Mouse (Mus musculus): ENCODE results near the gene Adh7. TPM values are rescaled to one million over a fixed set of nuclear protein-coding genes. Genes with fewer than 3 reads are reported as not detected.

Adh7 gene
- polyA plus RNA-seq, 1 experiment from 2014 or later, result not detected

DNA sequence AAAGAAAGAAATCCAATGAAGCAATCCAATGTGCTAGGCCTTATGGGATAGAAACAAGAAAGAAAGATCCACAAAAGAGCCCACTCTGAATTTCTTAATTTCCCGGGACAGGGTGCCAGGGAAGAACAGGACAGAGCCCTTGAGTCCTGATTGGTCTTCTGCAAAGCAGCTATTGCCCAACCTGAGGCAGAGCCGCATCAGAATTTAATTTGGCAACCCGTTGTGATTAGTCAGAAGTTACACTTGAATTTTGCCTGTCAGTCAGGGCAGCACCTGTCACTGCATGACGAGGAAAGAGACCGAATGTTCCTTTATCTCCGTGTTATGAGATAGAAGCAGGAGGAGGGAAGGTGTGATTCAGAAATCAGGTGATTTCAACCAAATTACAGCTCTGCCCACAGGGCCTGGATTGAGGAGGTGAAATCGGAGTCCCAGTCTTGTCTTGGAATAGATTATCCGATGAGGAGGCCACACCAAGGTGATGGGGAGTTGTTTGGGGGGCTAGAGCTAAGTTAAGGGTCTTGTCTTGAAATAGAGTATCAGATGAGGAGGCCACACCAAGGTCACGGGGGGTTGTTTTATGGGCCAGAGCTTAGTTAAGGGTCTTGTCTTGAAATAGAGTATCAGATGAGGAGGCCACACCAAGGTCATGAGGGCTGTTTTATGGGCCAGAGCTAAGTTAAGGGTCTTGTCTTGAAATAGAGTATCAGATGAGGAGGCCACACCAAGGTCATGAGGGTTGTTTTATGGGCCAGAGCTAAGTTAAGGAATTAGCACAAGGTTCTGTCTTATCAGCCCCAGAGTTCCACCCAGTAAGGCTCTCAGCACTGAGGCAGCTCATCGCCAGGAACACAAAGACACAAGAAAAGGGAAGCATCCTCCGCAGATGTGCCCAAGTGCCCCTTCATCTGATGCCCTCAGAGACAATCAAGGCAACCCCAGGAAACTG, 43.4 kb downstream of the Adh7 start, which contains the start of gene Adh1:
Gene Adh1, plus strand, starts transcription at position 271 of the 949 bp plus-strand sequence.
- no peak for DNase-seq (ENCODE audit: low spot score)
- 88% methylated on average over 11 of the region's 11 CpGs for WGBS
- H3K4me2 ChIP-seq (ENCODE audit: low read depth, low read length), result no peak within 1 kb of the TSS

GRCm38 (mm10) chr3:138262568-138262967, 45.0 kb downstream of the Adh7 start:
- Histone ChIP-seq H3K27ac (replicated peaks; ENCODE audit: low read depth, low read length) (no peak overlapping the region), H3K27me3 (ENCODE audit: control insufficient read depth, insufficient read depth, low read length) (no peaks in the 10 kb centered on the region), H3K36me3 (replicated peaks; ENCODE audit: control insufficient read depth, insufficient read depth, low read depth, low read length) (no peaks in the 10 kb centered on the region), H3K9me3 (replicated peaks; ENCODE audit: control insufficient read depth, low read length) (no peaks in the 10 kb centered on the region), H3K9ac (replicated peaks; ENCODE audit: low read length) (no peak overlapping the region), H3K4me3 (ENCODE audit: low read depth, low read length) (no peak overlapping the region), H3K4me2 (ENCODE audit: low read depth, low read length) (no peak overlapping the region), H3K4me1 (ENCODE audit: control insufficient read depth, insufficient read depth, low read length) (no peaks in the 10 kb centered on the region)
- ATAC-seq (replicated peaks; ENCODE audit: insufficient number of reproducible peaks, low FRiP score, low TSS enrichment, low read depth) (no peak), DNase-seq (ENCODE audit: low spot score) (no peak)
- whole genome bisulfite sequencing, result 74% methylated on average over 4 of the region's 4 CpGs

More for the DNA sequence above, 43.4 kb downstream of the Adh7 start, which contains the start of gene Adh1:
- no peaks in the 10 kb centered on the region for H3K4me1 ChIP-seq (ENCODE audit: control insufficient read depth, insufficient read depth, low read length)
- no peaks in the 10 kb centered on the region for H3K9me3 ChIP-seq (replicated peaks; ENCODE audit: control insufficient read depth, low read length)
- ATAC-seq (replicated peaks; ENCODE audit: insufficient number of reproducible peaks, low FRiP score, low TSS enrichment, low read depth), result no peak
- H3K36me3 ChIP-seq (replicated peaks; ENCODE audit: control insufficient read depth, insufficient read depth, low read depth, low read length), result no peaks in the 10 kb centered on the region
- H3K27ac ChIP-seq (replicated peaks; ENCODE audit: low read depth, low read length), result no peak within 1 kb of the TSS
- no peak within 1 kb of the TSS for H3K4me3 ChIP-seq (ENCODE audit: low read depth, low read length)
- no peaks in the 10 kb centered on the region for H3K27me3 ChIP-seq (ENCODE audit: control insufficient read depth, insufficient read depth, low read length)
- no peak within 1 kb of the TSS for H3K9ac ChIP-seq (replicated peaks; ENCODE audit: low read length)

- Histone ChIP-seq H3K4me2 (ENCODE audit: low read depth, low read length) (no peak overlapping the region), H3K4me3 (ENCODE audit: low read depth, low read length) (no peak overlapping the region), H3K27me3 (ENCODE audit: control insufficient read depth, insufficient read depth, low read length) (no peaks in the 10 kb centered on the region), H3K9ac (replicated peaks; ENCODE audit: low read length) (no peak overlapping the region), H3K4me1 (ENCODE audit: control insufficient read depth, insufficient read depth, low read length) (no peaks in the 10 kb centered on the region), H3K27ac (replicated peaks; ENCODE audit: low read depth, low read length) (no peak overlapping the region), H3K9me3 (replicated peaks; ENCODE audit: control insufficient read depth, low read length) (no peaks in the 10 kb centered on the region), H3K36me3 (replicated peaks; ENCODE audit: control insufficient read depth, insufficient read depth, low read depth, low read length) (no peaks in the 10 kb centered on the region)
- ATAC-seq (replicated peaks; ENCODE audit: insufficient number of reproducible peaks, low FRiP score, low TSS enrichment, low read depth) (no peak), DNase-seq (ENCODE audit: low spot score) (no peak)
- 73% methylated on average over 5 of the region's 5 CpGs for WGBS
Observed at GRCm38 (mm10) chr3:138263154-138263930, 45.8 kb downstream of the Adh7 start.

DNA sequence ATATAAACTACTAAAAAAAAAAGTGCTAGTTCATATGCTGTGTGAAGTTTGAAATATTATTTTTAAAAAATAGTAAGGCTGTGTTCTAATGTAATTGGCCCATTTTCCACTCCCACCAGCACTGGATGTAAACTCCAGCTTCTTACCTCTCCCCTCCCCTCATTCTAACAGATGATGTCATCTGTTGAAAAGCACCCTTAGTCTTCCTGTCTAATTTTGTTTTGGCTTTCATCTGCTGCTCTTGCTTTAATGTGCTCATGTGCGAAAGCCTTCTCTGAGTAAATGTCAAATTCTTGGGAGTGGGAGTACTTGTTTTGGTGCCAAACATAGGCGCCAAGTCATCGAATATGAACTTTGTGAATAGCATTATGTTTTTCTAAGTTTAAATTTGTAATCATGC, 47.1 kb downstream of the Adh7 start:
- Histone ChIP-seq H3K27me3 (ENCODE audit: control insufficient read depth, insufficient read depth, low read length) (no peaks in the 10 kb centered on the region), H3K9ac (replicated peaks; ENCODE audit: low read length) (no peak overlapping the region), H3K36me3 (replicated peaks; ENCODE audit: control insufficient read depth, insufficient read depth, low read depth, low read length) (no peaks in the 10 kb centered on the region), H3K9me3 (replicated peaks; ENCODE audit: control insufficient read depth, low read length) (no peaks in the 10 kb centered on the region), H3K27ac (replicated peaks; ENCODE audit: low read depth, low read length) (no peak overlapping the region), H3K4me3 (ENCODE audit: low read depth, low read length) (no peak overlapping the region), H3K4me1 (ENCODE audit: control insufficient read depth, insufficient read depth, low read length) (no peaks in the 10 kb centered on the region), H3K4me2 (ENCODE audit: low read depth, low read length) (no peak overlapping the region)
- WGBS, result 79% methylated on average over 3 of the region's 3 CpGs
- DNase-seq (ENCODE audit: low spot score), result no peak
- no peak for ATAC-seq (replicated peaks; ENCODE audit: insufficient number of reproducible peaks, low FRiP score, low TSS enrichment, low read depth)

GRCm38 (mm10) chr3:138270507-138270906, 52.9 kb downstream of the Adh7 start:
- H3K4me2 ChIP-seq (ENCODE audit: low read depth, low read length), result no peak overlapping the region
- no peaks in the 10 kb centered on the region for H3K9me3 ChIP-seq (replicated peaks; ENCODE audit: control insufficient read depth, low read length)
- no peaks in the 10 kb centered on the region for H3K27me3 ChIP-seq (ENCODE audit: control insufficient read depth, insufficient read depth, low read length)
- no peak for DNase-seq (ENCODE audit: low spot score)
- WGBS, result 14% methylated on average over 1 of the region's 1 CpGs
- no peaks in the 10 kb centered on the region for H3K4me1 ChIP-seq (ENCODE audit: control insufficient read depth, insufficient read depth, low read length)
- no peak overlapping the region for H3K27ac ChIP-seq (replicated peaks; ENCODE audit: low read depth, low read length)
- H3K36me3 ChIP-seq (replicated peaks; ENCODE audit: control insufficient read depth, insufficient read depth, low read depth, low read length), result no peaks in the 10 kb centered on the region
- no peak for ATAC-seq (replicated peaks; ENCODE audit: insufficient number of reproducible peaks, low FRiP score, low TSS enrichment, low read depth)
- H3K4me3 ChIP-seq (ENCODE audit: low read depth, low read length), result no peak overlapping the region
- H3K9ac ChIP-seq (replicated peaks; ENCODE audit: low read length), result no peak overlapping the region

GRCm38 (mm10) chr3:138271297-138271696, 53.7 kb downstream of the Adh7 start:
- ATAC-seq (replicated peaks; ENCODE audit: insufficient number of reproducible peaks, low FRiP score, low TSS enrichment, low read depth), result no peak
- Histone ChIP-seq H3K27me3 (ENCODE audit: control insufficient read depth, insufficient read depth, low read length) (no peaks in the 10 kb centered on the region), H3K9me3 (replicated peaks; ENCODE audit: control insufficient read depth, low read length) (no peaks in the 10 kb centered on the region), H3K4me2 (ENCODE audit: low read depth, low read length) (no peak overlapping the region), H3K4me3 (ENCODE audit: low read depth, low read length) (no peak overlapping the region), H3K27ac (replicated peaks; ENCODE audit: low read depth, low read length) (no peak overlapping the region), H3K4me1 (ENCODE audit: control insufficient read depth, insufficient read depth, low read length) (no peaks in the 10 kb centered on the region), H3K9ac (replicated peaks; ENCODE audit: low read length) (no peak overlapping the region), H3K36me3 (replicated peaks; ENCODE audit: control insufficient read depth, insufficient read depth, low read depth, low read length) (no peaks in the 10 kb centered on the region)
- no peak for DNase-seq (ENCODE audit: low spot score)
- WGBS, result 74% methylated on average over 2 of the region's 2 CpGs

DNA sequence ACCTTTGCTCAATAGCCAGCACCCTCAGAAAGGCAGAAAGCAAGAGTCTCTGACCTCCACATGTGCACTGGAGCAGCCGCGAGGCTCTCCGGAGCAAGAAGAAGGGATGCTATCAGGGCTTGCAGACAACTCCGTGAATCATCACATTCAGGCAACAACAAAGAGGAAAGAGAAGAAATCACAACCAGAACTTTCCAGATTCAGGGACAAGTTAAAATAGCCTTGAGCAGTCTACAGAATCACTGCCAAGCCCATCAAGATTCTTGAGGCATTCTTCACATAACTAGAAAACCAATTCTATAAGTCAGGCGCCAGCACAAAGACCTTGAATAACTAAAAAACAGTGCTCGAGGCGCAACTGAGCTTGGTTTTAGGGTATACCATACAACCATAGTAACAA, 55.5 kb downstream of the Adh7 start:
- WGBS, result 86% methylated on average over 7 of the region's 7 CpGs
- H3K27me3 ChIP-seq (ENCODE audit: control insufficient read depth, insufficient read depth, low read length), result no peaks in the 10 kb centered on the region
- no peak overlapping the region for H3K9ac ChIP-seq (replicated peaks; ENCODE audit: low read length)
- H3K4me3 ChIP-seq (ENCODE audit: low read depth, low read length), result no peak overlapping the region
- H3K36me3 ChIP-seq (replicated peaks; ENCODE audit: control insufficient read depth, insufficient read depth, low read depth, low read length), result no peaks in the 10 kb centered on the region
- H3K27ac ChIP-seq (replicated peaks; ENCODE audit: low read depth, low read length), result no peak overlapping the region
- H3K4me2 ChIP-seq (ENCODE audit: low read depth, low read length), result no peak overlapping the region
- DNase-seq (ENCODE audit: low spot score), result no peak
- ATAC-seq (replicated peaks; ENCODE audit: insufficient number of reproducible peaks, low FRiP score, low TSS enrichment, low read depth), result no peak
- no peaks in the 10 kb centered on the region for H3K9me3 ChIP-seq (replicated peaks; ENCODE audit: control insufficient read depth, low read length)
- no peaks in the 10 kb centered on the region for H3K4me1 ChIP-seq (ENCODE audit: control insufficient read depth, insufficient read depth, low read length)

- DNase-seq (ENCODE audit: low spot score) (no peak), ATAC-seq (replicated peaks; ENCODE audit: insufficient number of reproducible peaks, low FRiP score, low TSS enrichment, low read depth) (no peak)
- no peak overlapping the region for H3K27ac ChIP-seq (replicated peaks; ENCODE audit: low read depth, low read length)
- H3K4me1 ChIP-seq (ENCODE audit: control insufficient read depth, insufficient read depth, low read length), result no peaks in the 10 kb centered on the region
- no peaks in the 10 kb centered on the region for H3K9me3 ChIP-seq (replicated peaks; ENCODE audit: control insufficient read depth, low read length)
- no peaks in the 10 kb centered on the region for H3K27me3 ChIP-seq (ENCODE audit: control insufficient read depth, insufficient read depth, low read length)
- H3K4me3 ChIP-seq (ENCODE audit: low read depth, low read length), result no peak overlapping the region
- 81% methylated on average over 3 of the region's 3 CpGs for WGBS
- no peak overlapping the region for H3K9ac ChIP-seq (replicated peaks; ENCODE audit: low read length)
- H3K36me3 ChIP-seq (replicated peaks; ENCODE audit: control insufficient read depth, insufficient read depth, low read depth, low read length), result no peaks in the 10 kb centered on the region
- no peak overlapping the region for H3K4me2 ChIP-seq (ENCODE audit: low read depth, low read length)
Observed at GRCm38 (mm10) chr3:138275100-138275499, 57.5 kb downstream of the Adh7 start.
